Mouse (Mus musculus) embryonic facial prominence, embryonic 10.5 days (tissue): ENCODE results near the gene Hoxa4. TPM values are rescaled to one million over a fixed set of nuclear protein-coding genes. Genes with fewer than 3 reads are reported as not detected.
A peak's percentile ranks its signal among the peaks of the same experiment; 100 is the strongest.

ENCODE experiments used
- DNase-seq: peaks from one replicate; pipeline ENCODE4 v3.0.0-alpha.2; 2017; ENCODE audit warnings: low spot score
- H3K27ac ChIP-seq: fragments of 300-500 bp; sonication (generic); replicated peaks from 2 replicates; pipeline ENCODE4 v1.5.1; 2016; ENCODE audit warnings: mild to moderate bottlenecking
- H3K27me3 ChIP-seq: fragments of 300-500 bp; sonication (generic); replicated peaks from 2 replicates; pipeline ENCODE4 v1.6.1; 2016; ENCODE audit warnings: low read depth, mild to moderate bottlenecking; ENCODE audit not compliant: poor library complexity, severe bottlenecking
- H3K36me3 ChIP-seq: fragments of 300-500 bp; sonication (generic); replicated peaks from 2 replicates; pipeline ENCODE4 v1.6.1; 2016; ENCODE audit warnings: mild to moderate bottlenecking, moderate library complexity
- H3K4me1 ChIP-seq: fragments of 300-500 bp; sonication (generic); 2 replicates; pipeline ENCODE4 v1.6.1; 2016
- H3K4me3 ChIP-seq: fragments of 300-500 bp; sonication (generic); 2 replicates; pipeline ENCODE4 v1.5.1; 2016; ENCODE audit warnings: mild to moderate bottlenecking, moderate library complexity
- H3K9me3 ChIP-seq: fragments of 300-500 bp; sonication (generic); 2 replicates; pipeline ENCODE4 v1.6.1; 2016; ENCODE audit warnings: mild to moderate bottlenecking
- WGBS: fragments of 180-500 bp; shearing (Covaris S2); methylation state at CpG from one replicate; pipeline ENCODE4 v1.1.7; 2016; 5-methylcytosine and 5-hydroxymethylcytosine counted together
- polyA plus RNA-seq: library from polyadenylated mRNA; unstranded; fragments of >200 nt; fragmentation: Nextera tagmentation; extraction: Ambion mirVana; gene quantifications from 2 replicates; pipeline ENCODE4 v1.2.1, GENCODE M21; 2016

Gene Hoxa4
- polyA plus RNA-seq, 1 experiment from 2014 or later, result not detected

GRCm38 (mm10) chr6:52211170-52211935 is 19.8 kb upstream of the Hoxa4 start:
- H3K36me3 ChIP-seq, result no peaks in the 10 kb centered on the region
- H3K4me1 ChIP-seq, result peaks cover 10% of the 10 kb centered on the region; the same call in 1 of the 2 replicates
- peak; percentile 85 for DNase-seq
- H3K27me3 ChIP-seq, result peaks cover 100% of the 10 kb centered on the region
- WGBS, result under 1% methylated on average over 37 of the region's 37 CpGs
- H3K9me3 ChIP-seq, result no peaks in the 10 kb centered on the region
- H3K4me3 ChIP-seq, result 0 out of 2 replicates have a peak overlapping the region, but pooled peaks have one; percentile 20
- H3K27ac ChIP-seq, result no peak overlapping the region

- Histone ChIP-seq H3K27ac (no peak overlapping the region), H3K4me3 (no peak overlapping the region), H3K27me3 (peaks cover 100% of the 10 kb centered on the region), H3K36me3 (no peaks in the 10 kb centered on the region), H3K9me3 (no peaks in the 10 kb centered on the region), H3K4me1 (peaks cover 10% of the 10 kb centered on the region; the same call in 1 of the 2 replicates)
- WGBS, result 6% methylated on average over 12 of the region's 12 CpGs
- DNase-seq, result peak; percentile 42
Observed at GRCm38 (mm10) chr6:52209685-52210046, 18.1 kb upstream of the Hoxa4 start.

- Histone ChIP-seq H3K4me1 (peaks cover 15% of the 10 kb centered on the region), H3K4me3 (peak overlapping the region; percentile 21)
Observed at GRCm38 (mm10) chr6:52208868-52209684, 17.5 kb upstream of the Hoxa4 start.

GRCm38 (mm10) chr6:52208072-52208867 is 16.7 kb upstream of the Hoxa4 start, which contains the start of gene Hoxa6:
Hoxa6 (minus strand) TSS chr6:52208722.
- H3K9me3 ChIP-seq, result no peaks in the 10 kb centered on the region
- H3K4me3 ChIP-seq, result peak within 1 kb of the TSS; percentile 21
- under 1% methylated on average over 47 of the region's 47 CpGs for WGBS
- peak; percentile 50 for DNase-seq
- H3K36me3 ChIP-seq, result no peaks in the 10 kb centered on the region
- H3K27ac ChIP-seq, result no peak within 1 kb of the TSS
- peaks cover 23% of the 10 kb centered on the region for H3K4me1 ChIP-seq
- H3K27me3 ChIP-seq, result peaks cover 100% of the 10 kb centered on the region

More at GRCm38 (mm10) chr6:52208868-52209684, 17.5 kb upstream of the Hoxa4 start:
- Histone ChIP-seq H3K36me3 (no peaks in the 10 kb centered on the region), H3K27ac (no peak overlapping the region), H3K9me3 (no peaks in the 10 kb centered on the region), H3K27me3 (peaks cover 100% of the 10 kb centered on the region)
- peak; percentile 42 for DNase-seq
- 3% methylated on average over 18 of the region's 18 CpGs for WGBS

- no peak overlapping the region for H3K27ac ChIP-seq
- no peaks in the 10 kb centered on the region for H3K9me3 ChIP-seq
- no peaks in the 10 kb centered on the region for H3K36me3 ChIP-seq
- H3K4me3 ChIP-seq, result no peak overlapping the region
- no peak for DNase-seq
- H3K27me3 ChIP-seq, result peaks cover 100% of the 10 kb centered on the region
- peaks cover 21% of the 10 kb centered on the region for H3K4me1 ChIP-seq
Observed at GRCm38 (mm10) chr6:52207684-52207976, 16.1 kb upstream of the Hoxa4 start.

- Histone ChIP-seq H3K36me3 (no peaks in the 10 kb centered on the region), H3K9me3 (no peaks in the 10 kb centered on the region), H3K27me3 (peaks cover 100% of the 10 kb centered on the region), H3K4me3 (no peak overlapping the region), H3K27ac (no peak overlapping the region), H3K4me1 (peaks cover 21% of the 10 kb centered on the region)
- peak; percentile 34 for DNase-seq
- 2% methylated on average over 4 of the region's 4 CpGs for WGBS
Observed at GRCm38 (mm10) chr6:52206882-52207683, 15.5 kb upstream of the Hoxa4 start.

- Histone ChIP-seq H3K27ac (no peak overlapping the region), H3K27me3 (peaks cover 100% of the 10 kb centered on the region), H3K4me1 (peaks cover 21% of the 10 kb centered on the region), H3K4me3 (no peak overlapping the region), H3K36me3 (no peaks in the 10 kb centered on the region), H3K9me3 (no peaks in the 10 kb centered on the region)
- peak; percentile 60 for DNase-seq
- WGBS, result under 1% methylated on average over 55 of the region's 55 CpGs
Observed at GRCm38 (mm10) chr6:52205638-52206621, 14.4 kb upstream of the Hoxa4 start.

GRCm38 (mm10) chr6:52205221-52205620 is 13.7 kb upstream of the Hoxa4 start:
- peaks cover 100% of the 10 kb centered on the region for H3K27me3 ChIP-seq
- H3K36me3 ChIP-seq, result no peaks in the 10 kb centered on the region
- H3K27ac ChIP-seq, result no peak overlapping the region
- 5% methylated on average over 14 of the region's 14 CpGs for WGBS
- H3K4me1 ChIP-seq, result peaks cover 21% of the 10 kb centered on the region
- peak; percentile 54 for DNase-seq
- no peak overlapping the region for H3K4me3 ChIP-seq
- H3K9me3 ChIP-seq, result no peaks in the 10 kb centered on the region

GRCm38 (mm10) chr6:52204050-52204752 is 12.6 kb upstream of the Hoxa4 start, which contains the start of gene Hoxa5:
Hoxa5 (minus strand) TSS chr6:52204587.
- under 1% methylated on average over 65 of the region's 65 CpGs for WGBS
- Histone ChIP-seq H3K27ac (no peak within 1 kb of the TSS), H3K4me3 (peak within 1 kb of the TSS; percentile 44), H3K27me3 (peaks cover 100% of the 10 kb centered on the region), H3K4me1 (peaks cover 21% of the 10 kb centered on the region), H3K36me3 (no peaks in the 10 kb centered on the region), H3K9me3 (no peaks in the 10 kb centered on the region)
- peak; percentile 79 for DNase-seq

- H3K36me3 ChIP-seq, result no peaks in the 10 kb centered on the region
- no peak overlapping the region for H3K27ac ChIP-seq
- under 1% methylated on average over 46 of the region's 46 CpGs for WGBS
- H3K4me1 ChIP-seq, result peaks cover 18% of the 10 kb centered on the region
- H3K27me3 ChIP-seq, result peaks cover 100% of the 10 kb centered on the region
- H3K4me3 ChIP-seq, result peak overlapping the region; percentile 44
- no peaks in the 10 kb centered on the region for H3K9me3 ChIP-seq
- DNase-seq, result peak; percentile 64
Observed at GRCm38 (mm10) chr6:52203371-52204049, 12.0 kb upstream of the Hoxa4 start.
